Mouse (Mus musculus) testis, adult 2 months (tissue): ENCODE measurements around the gene Serpinc1.

Experiments used
- CTCF ChIP-seq: fragments of 200-500 bp; IDR thresholded peaks from 2 replicates; pipeline ENCODE4 v1.5.1; 2012; ENCODE audit warnings: low read depth, mild to moderate bottlenecking, inconsistent platforms, low read length, moderate library complexity; ENCODE audit not compliant: control insufficient read depth, insufficient read depth, insufficient replicate concordance
- POLR2A ChIP-seq: fragments of 200-500 bp; IDR thresholded peaks from 2 replicates; pipeline ENCODE4 v1.6.1; 2012; ENCODE audit warnings: low read depth, mild to moderate bottlenecking, inconsistent platforms, low read length, moderate library complexity; ENCODE audit not compliant: control insufficient read depth

DNA sequence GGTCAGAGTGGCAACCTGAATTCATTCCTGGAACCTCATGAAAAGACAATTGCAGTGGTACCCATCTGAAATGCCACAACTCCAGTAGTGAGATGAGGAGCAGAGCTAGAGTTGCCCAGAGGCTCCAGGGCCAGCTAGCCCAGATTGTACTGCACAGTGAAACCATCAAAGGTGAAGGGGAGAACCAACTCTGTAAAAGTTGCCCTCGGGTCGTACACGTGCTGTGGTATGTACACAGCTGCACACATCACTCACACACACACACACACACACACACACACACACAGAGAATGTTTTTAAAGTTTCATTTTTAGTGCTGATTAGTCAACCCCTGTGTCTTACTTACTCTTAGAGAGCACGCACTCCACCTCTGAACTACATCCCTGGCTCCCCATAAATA, 3.0 kb downstream of the Serpinc1 start:
- no peak for TF ChIP-seq CTCF
- TF ChIP-seq POLR2A = no peak
